Mouse (Mus musculus) layer of hippocampus, adult 11-12 months (tissue): Measurements from ENCODE around the gene Ddx4.
A peak's percentile ranks its signal among the peaks of the same experiment; 100 is the strongest.

Source experiments
- DNase-seq: peaks from one replicate; pipeline ENCODE4 v3.0.0; 2022; ENCODE audit warnings: low spot score

Ddx4 gene

DNA sequence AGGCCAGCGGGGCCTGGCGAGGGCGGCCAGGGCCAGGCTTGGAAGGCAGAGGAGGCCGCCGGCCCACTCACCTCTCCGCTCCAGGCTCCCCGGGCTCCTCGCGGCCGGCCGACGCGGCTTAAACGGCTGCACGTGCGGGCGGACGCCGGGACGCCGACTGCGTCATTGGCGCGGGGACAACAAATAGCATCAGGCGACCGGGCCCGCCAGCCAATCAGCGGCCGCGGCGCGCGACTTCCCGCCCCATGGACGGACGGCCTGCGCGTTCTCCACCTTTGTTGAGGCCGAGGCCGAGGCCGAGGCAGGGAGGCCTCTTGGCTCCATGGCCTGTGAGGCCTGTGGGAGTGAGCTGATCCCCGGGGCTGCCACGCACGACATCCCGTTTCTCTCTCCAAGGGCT lies at the start of gene Ddx4:
Gene Ddx4, minus strand, starts transcription at position 271 of the 400 bp plus-strand sequence.
- DNase-seq, result no peak

DNA sequence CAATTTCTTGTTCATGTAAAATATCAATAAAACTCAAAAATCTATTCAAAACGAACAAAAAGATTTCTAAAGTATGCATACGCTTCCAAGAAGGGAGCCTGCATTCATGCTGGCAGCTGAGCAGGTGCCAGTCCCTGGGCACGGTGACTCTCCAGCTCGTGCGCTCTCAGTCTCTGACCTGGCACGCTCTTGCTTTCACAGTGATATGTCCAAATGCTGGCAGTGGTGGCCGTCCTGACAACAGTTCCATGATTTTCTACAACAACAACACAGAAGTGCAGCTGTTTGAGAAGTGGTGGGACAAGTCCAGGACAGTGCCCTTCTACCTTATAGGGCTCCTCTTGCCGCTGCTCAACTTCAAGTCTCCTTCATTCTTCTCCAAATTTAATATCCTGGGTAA lies 49.0 kb upstream of the Ddx4 start:
- no peak for DNase-seq

DNA sequence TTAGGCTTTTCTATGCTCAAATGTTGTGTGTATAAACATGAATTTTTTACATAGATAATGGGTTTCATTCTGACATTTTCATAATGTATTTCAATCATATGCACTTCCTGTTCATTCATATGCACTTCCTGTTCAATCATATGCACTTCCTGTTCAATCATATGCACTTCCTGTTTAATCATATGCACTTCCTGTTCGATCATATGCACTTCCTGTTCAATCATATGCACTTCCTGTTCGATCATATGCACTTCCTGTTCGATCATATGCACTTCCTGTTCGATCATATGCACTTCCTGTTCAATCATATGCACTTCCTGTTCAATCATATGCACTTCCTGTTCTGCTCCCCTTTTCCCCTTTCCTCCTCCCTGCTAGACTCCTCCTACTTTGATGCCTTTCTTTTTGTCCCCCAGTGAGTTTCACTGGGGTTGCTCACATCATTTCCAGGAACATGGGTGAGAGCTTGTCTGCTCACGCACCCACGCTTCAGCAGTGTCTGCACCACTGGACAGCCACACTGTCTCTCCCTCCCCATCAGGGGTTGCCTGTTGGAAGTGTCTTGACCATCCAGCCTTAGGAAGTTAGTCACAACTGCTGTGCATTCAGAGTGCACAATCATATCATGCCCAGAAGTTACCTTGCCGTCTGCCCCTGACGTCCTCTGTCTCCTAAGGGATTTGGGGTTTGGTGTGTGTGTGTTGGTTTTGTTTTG lies 43.4 kb upstream of the Ddx4 start:
- no peak for DNase-seq

DNA sequence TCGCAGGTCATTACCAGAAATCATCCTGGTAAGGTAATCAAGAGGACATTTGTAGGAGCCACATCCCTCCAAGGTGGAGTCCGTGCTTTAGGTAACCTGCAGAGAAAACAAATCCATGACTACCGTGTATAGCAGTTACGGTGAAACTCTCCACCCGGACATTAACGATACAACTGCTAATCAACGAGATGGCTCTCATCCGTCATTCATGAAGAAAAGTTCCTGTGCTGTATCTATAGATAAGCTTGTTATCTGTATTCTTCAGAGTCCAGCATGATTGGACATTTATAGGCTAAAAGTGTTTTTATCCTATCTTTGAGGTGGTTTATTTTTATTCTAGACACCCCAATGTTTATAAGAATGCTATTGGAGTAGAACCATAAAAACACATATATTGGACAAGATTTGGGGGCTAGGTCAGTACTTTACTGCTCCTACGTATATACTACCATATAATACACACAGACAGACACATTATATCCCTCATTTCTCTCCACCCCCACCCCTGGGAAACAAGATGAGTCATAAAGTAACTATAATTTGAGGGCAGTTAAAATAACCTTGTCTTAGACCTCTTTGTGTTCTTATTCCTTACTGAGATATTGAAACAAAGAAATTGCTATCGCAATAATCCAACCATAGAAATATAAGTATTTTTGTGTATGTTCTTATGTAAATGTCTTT lies 40.7 kb upstream of the Ddx4 start:
- no peak for DNase-seq

DNA sequence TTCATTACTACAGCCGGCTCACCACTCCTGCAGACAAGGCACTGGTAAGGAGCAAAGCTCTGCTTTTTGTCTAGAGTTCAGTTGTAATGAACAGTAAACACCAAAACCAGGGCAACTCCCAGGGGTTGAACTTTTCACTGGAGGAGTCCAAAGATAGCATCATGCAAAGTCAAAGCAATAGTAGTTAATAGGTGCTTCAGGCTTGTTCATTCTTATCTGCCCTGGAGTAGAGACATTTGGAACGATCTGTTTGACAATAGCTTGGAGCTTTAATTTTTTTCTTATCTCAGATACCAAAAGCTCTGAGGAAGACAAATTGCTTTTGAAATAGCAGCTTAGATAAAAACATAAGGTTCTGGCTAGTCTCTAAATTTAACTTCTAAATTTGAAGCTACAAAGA lies 33.9 kb upstream of the Ddx4 start:
- no peak for DNase-seq

DNA sequence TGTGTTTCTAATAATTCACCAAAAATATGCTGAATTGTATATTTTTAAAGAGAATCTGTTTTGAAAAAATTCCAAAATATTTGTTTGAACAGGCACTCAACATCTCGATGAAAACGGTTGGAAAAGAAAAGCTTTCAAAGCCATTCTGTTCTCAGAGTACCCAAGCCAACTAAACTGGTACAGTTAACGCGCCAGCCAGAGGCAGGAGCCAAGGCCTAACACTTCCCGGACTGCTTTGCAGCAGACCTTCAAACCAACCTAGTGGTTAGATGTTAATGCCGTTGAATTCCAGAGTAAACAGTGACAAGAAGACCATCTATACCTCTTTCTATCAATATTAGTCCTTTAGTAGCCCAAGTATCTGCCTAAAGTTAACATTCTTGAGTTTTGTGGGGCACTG lies 31.7 kb upstream of the Ddx4 start:
- DNase-seq, result no peak

DNA sequence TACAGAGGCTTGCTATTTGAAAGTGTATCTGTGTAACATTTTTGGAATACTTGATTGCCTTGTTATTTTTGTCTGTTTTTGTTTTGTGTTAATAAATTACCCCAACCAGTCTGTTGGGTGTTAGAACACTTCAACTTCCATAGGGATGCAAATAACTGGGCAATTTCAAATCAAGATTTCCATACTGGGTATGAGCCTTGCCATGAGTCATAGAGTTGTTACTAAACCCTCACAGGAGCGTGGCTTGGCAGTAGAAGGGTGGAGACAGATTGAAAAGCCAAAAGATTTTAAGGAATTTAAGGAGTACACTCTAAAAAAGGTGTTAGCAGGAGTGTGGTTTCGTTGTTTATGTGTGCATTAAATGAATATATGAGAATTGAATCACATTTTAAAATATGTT lies 31.0 kb upstream of the Ddx4 start:
- DNase-seq, result no peak

DNA sequence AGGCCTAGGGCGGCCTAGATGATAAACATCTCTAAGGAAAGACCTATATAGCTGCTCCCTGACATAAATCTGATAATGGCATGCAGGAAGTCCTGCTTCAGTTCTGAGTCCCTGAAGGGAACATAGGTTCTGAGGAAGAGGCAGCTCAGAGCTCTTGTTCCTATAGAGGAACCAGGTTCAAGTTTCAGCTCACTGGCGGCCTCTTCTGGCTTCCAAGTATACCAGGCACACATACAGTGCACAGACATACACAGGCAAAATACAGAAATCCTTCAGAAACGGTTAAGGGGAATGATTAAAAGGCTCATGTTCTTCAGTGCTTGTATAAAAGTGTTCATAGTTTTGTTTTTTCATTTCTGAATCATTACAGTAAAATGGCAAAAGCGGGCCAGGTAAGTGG lies 25.9 kb upstream of the Ddx4 start:
- DNase-seq, result no peak

DNA sequence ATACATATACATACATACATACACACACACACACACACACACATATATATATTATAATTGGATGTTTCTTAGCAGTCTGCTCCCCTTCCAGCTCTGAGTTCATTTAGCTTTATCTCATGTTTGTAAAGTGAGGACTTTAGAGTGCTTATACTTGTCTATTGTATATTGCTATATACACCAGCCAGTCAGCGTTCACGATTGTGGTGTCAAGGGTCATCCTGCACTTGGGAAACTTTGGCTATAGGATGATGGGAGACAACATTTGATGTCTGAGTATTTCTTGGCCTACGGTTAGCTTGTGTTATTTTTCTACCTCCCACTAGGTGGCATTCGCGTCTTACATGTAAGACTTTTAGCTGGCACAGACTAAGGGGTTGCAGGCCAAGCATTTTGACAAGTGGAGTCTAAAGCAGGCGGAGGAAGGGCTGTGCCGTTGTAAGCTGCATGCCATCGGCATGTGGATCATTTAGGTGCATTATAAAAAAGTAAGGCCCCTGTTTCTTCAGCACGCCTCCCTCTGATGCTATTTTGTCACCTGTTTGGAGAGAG lies 21.7 kb upstream of the Ddx4 start:
- DNase-seq, result peak; percentile 65

DNA sequence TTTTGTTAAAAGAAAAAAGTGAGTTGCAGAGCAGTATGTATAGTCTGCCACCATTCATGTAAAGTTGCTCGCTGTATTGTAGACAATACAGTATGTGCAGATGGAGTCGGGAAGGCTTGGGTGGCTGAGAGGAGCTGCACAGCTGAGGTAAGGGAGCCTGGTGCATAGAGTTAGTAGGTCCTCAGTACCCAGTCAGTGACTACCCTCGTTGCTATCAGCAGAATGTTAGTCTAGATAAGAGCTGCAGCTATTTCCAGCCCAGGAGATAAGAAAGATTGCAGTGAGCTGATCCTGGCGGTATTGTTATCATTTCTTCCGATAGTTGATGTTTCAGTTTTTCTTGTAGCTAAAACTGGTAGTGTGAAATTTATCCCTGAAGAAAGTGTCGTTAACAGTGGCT lies 20.5 kb upstream of the Ddx4 start:
- DNase-seq, result no peak

DNA sequence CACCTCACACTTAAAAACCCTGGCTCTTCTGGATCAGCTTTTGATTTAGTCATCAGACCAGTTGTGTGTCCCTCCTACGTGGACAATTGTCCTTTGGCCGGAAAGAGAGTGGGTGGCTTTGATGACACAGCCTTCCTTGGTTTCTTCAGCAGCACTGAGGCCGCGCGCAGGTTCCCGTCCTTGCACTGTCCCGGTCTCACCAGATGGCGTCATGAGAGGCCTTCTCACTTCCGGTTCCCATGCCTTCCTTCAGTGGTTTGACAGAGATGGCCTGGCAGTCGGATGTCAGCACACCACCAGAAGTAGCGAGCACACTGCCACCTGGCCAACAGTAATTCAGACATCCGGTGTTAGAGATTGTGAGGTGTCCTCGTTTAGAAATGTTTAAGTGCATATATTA lies 19.4 kb upstream of the Ddx4 start:
- DNase-seq, result no peak

DNA sequence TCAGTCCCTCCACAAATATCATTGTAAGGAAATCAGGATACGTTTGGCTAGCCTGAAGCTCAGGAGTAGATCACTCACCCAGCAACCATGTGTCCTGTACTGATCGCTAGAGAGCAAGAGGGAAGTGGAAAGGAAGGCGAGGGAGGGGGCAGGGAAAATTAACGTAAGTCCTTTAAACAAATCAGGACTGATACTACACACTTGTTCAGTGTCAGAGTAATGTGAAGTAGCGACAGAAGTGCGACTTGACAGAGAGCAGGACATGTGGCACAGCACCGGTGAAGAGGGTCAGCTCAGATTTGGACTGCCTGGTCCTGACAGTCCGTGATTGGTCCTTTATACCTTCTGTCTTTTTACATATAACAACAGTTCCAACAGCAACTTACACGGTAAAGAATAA lies 14.9 kb upstream of the Ddx4 start:
- no peak for DNase-seq

DNA sequence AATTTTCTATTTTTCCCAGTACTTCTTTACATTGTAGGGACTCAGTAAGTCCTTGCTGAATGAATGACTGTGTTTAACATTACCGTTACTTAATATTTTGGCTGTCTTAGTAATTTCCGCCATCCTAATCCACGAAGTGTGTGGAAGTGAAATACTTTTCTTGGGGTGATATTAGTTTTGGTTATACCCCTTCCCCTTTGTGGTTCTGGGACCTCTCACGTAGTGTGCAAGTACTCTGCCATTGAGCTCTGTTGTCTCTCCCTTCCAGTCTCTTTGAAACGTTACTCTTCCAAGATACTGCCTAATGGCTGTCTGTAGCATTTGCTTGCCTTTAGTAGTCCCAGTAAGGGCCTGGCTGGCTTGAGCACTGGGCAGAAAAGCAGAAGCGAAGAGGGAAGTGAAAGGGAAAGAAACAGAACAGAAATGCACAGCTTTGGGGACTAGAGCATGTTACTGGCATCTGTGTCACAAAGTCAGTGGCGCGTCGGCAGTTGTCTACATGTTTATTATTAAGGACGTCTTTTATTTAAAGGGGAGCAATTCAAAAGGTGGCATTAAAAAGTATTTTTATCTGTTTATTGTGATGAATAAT lies 14.3 kb upstream of the Ddx4 start:
- no peak for DNase-seq

DNA sequence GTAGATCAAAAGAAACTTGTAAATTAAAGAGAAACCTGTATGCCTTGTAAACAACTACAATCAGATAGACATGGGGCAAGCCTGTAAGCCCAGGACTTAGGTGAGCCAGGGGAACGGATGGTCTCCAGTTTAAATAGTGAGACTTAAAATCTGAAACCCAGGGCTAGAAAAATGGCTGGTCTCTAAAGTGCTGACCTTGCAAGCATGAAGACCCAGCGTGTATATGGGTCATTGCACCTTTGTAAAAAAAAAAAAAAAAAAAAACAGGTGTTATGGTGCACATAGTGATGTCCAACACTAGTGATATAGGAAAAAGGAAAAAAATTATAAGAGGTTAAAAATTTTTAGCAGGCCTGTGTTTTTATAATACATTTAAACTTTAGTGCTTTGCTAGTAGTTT lies 9.4 kb upstream of the Ddx4 start:
- no peak for DNase-seq

DNA sequence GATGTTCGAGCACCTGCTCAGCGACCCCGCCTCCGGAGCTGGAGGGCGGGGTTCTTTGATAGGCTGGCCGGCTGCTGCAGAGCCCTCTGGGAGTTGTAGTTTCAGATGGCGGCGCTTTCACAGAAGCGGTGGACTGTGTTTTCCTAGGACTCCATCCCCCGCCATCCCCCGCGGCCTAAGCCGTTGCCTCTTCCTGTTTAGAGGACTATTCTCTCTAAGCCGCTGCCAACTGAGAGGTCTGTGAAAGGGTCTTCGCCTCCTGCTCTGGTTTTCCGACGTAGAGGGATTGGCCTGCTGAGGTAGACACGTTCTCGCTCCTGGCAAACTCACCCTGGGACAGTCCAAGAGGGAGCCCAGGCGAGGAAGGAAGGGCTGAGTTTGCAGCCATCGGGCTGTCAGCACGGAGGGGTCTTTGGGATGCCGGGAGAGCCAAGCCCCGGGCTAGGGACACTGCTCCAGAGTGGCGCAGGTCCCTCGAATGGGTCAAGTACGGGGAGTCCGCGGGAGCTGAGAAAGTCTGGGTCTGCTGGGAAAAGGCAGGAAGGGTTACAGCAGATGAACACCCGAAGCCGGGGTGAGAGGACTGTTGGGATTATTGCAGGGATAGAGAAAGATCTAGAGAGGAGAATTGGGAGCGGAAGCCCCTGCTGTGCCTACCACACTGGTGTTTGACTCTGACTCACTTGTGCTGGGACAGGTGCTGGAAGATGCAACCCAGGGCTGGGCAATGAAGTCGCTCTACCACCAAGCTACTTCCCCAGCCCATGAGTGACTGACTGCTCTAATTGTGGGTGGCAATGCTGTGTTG lies 8.5 kb upstream of the Ddx4 start, which contains the start of gene Slc38a9:
Gene Slc38a9, plus strand, starts transcription at position 178 of the 808 bp plus-strand sequence.
- DNase-seq, result peak; percentile 96

DNA sequence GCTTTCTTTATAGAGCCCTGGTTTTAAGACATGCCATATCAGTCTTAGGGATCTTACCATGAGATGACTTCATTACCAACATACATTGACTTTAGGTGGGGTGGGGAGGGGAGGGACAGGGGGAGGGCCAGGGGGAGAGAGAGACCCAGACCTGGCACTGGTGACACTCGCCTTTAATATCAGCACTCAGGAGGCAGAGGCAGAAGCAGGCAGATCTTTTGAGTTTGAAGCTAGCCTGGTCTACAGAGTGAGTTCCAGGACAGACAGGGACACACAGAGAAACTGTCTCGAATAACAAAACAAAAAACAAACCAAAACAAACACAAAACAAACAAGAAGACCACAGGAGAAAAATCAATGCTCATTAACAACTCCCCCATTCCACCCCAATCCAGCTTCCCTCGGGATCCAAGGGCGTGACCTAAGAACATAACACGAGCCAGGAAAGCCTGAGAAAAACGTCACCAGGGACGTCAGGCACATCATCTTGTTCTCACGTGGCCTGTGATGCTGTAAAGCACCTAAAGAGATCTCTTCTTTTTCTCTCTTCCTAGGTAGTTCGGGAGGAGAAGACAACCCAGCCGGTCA lies 7.8 kb upstream of the Ddx4 start:
- DNase-seq, result no peak

DNA sequence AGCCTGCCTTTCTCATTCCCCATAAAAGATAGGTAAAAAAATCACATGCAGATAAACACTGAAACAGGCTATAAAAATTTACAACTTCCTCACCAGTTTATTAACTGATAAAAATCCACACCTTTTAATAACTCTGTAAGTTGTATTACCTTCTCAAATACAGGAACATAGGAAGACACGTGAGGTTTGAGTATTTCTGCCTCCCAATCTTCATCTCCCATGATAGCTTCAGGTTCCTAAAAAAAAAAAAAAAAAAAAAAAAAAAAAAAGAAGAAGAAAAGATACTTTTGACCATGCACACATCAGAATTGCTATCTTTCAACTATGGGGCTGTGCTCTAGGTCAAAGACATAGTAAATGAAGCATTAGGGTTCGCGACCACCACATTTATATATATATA lies 1.1 kb downstream of the Ddx4 start:
- no peak for DNase-seq

DNA sequence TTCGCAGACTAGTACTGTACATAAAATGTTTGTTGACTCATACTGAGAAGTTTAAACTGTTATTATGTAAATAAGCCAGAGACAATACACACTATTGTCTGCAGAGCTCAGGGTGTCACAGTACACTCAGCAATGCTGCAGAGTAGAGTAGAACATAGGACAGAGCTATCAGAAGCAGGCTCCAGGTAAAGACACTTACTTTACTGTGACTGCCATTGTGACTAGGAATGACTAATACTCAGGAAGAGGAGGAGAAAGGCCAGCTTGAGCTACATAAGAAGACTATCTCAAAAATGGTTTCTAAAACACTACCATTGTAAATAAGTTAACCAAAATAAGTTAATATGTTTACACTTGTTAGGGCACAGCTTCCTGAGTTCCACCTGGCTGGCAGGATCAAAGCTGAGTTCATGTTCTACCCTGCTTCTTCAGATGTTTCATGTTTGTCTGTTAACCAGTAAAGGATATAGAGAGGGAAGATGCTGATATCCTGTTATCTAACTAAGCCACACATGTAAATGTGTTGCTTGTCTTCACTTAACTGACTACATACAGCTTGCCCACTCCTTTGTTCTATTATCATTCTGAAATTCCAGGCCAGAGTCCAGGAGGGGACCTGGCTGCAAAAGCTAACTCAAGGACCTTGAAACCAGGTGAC lies 6.6 kb downstream of the Ddx4 start:
- DNase-seq, result no peak

DNA sequence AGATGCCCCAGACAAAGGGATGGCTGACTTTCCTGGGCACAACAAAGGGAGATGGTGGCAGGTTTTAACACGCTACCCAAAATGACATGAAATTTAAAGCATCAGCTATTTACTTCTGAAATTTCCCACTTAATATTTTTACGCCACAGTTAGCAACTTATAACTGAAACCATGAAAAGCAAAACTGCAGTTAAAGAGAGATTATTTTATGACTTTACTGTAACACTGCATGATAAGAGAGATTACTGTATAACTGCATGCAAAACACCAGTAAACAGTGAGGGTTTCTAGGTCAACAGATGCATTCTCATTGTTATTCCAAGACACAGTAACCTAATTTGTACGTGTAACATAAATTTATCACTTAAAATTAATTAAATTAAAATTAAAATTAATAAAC lies 7.3 kb downstream of the Ddx4 start:
- no peak for DNase-seq

DNA sequence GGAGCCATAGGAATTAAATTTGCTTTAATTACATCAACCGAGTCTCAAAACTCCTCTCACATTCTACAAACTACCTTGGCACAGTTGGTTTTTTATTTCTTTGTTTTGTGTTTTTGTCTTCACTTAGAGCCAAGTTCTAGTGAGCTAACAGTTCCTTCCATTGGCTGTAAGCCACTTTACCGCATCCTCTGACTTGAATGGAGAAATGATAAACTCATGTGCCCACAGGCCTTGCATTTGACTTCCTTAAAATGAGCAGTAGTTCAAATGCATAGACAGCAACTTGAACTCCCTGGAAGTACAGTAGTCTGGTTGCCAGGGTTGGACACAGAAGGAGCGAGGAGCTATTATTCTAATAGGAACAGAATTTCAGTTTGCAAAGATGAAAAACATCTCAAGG lies 9.4 kb downstream of the Ddx4 start:
- no peak for DNase-seq

DNA sequence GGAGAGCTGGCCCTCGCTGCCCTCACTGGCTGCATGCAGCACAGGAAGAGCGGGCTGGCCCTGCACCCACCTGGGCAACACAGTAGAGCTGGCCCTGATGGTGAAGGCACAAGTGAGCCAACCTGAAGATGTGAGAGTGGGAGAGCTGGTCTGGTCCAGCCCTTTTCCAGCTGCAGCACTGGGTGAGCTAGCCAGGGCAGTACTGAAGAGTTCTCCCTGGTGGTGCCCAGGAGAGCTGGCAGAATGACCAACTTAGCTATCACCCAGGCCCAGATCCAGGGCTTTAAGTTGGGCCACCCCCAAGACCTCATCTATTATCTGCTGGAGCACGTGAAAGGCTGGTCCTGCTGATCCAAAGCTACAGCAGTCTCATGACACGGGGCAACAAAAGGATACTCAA lies 13.2 kb downstream of the Ddx4 start:
- no peak for DNase-seq

DNA sequence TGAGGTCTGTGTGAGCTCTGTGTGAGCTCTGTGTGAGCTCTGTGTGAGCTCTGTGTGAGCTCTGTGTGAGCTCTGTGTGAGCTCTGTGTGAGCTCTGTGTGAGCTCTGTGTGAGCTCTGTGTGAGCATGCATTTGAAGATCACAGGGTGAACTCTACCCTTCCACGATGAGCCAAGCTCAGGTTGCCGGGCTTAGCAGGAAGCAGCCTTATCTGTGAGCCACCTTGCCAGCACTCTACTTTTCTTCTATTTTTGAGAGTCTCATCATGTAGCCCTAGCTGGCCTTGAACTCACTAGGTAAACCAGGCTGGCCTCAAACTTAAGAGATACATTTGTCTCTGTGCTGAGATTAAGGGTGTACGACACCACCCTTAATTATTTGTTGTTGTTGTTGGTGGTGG lies 15.8 kb downstream of the Ddx4 start:
- DNase-seq, result no peak
